Mouse (Mus musculus) forebrain, embryonic 12.5 days (tissue): ENCODE results near the gene Efnb1. TPM values are rescaled to one million over a fixed set of nuclear protein-coding genes. Genes with fewer than 3 reads are reported as not detected.
"Not testable (repeated sequence)": the region's sequence is repeated elsewhere in the genome, so short reads cannot be mapped to it uniquely, and the experiment has no call there.

Experiments used
- ATAC-seq: fragments of 200-750 bp; cut with Nextera tagmentation; 2 replicates; pipeline ENCODE4 v1.8.0; 2017; ENCODE audit warnings: moderate TSS enrichment; ENCODE audit not compliant: low FRiP score
- H3K27ac ChIP-seq: fragments of 300-500 bp; sonication (generic); 2 replicates; pipeline ENCODE4 v1.5.1; 2016; ENCODE audit warnings: mild to moderate bottlenecking
- H3K27me3 ChIP-seq: fragments of 300-500 bp; sonication (generic); 2 replicates; pipeline ENCODE4 v1.6.1; 2016; ENCODE audit warnings: mild to moderate bottlenecking
- H3K36me3 ChIP-seq: fragments of 300-500 bp; sonication (generic); replicated peaks from 2 replicates; pipeline ENCODE4 v1.6.1; 2016; ENCODE audit warnings: mild to moderate bottlenecking
- H3K4me1 ChIP-seq: fragments of 300-500 bp; sonication (generic); 2 replicates; pipeline ENCODE4 v1.6.1; 2016
- H3K4me2 ChIP-seq: fragments of 300-500 bp; sonication (generic); 2 replicates; pipeline ENCODE4 v1.6.1; 2016; ENCODE audit warnings: mild to moderate bottlenecking, moderate library complexity
- H3K4me3 ChIP-seq: fragments of 300-500 bp; sonication (generic); replicated peaks from 2 replicates; pipeline ENCODE4 v1.5.1; 2016; ENCODE audit warnings: mild to moderate bottlenecking
- H3K9ac ChIP-seq: fragments of 300-500 bp; sonication (generic); 2 replicates; pipeline ENCODE4 v1.6.1; 2016; ENCODE audit warnings: mild to moderate bottlenecking
- H3K9me3 ChIP-seq: fragments of 300-500 bp; sonication (generic); 2 replicates; pipeline ENCODE4 v1.6.1; 2016
- WGBS: fragments of 180-500 bp; shearing (Covaris S2); methylation state at CpG from one replicate; pipeline ENCODE4 v1.1.7; 2016; 5-methylcytosine and 5-hydroxymethylcytosine counted together
- polyA plus RNA-seq: library from polyadenylated mRNA; unstranded; fragments of >200 nt; fragmentation: Nextera tagmentation; extraction: Ambion mirVana; gene quantifications from 2 replicates; pipeline ENCODE4 v1.2.1, GENCODE M21; 2016

Efnb1 gene
- polyA plus RNA-seq = 99.2 and 106 TPM in 2 replicates

GRCm38 (mm10) chrX:99135523-99136258 lies at the start of gene Efnb1:
TSS of gene Efnb1 (plus strand) at chrX:99136130.
- H3K36me3 ChIP-seq = no peaks in the 10 kb centered on the region
- H3K9me3 ChIP-seq = no peaks in the 10 kb centered on the region
- H3K27ac ChIP-seq = peak within 1 kb of the TSS; percentile 91
- ATAC-seq = peak; percentile 93
- H3K9ac ChIP-seq = peak within 1 kb of the TSS; percentile 94
- peaks cover 46% of the 10 kb centered on the region for H3K27me3 ChIP-seq
- H3K4me1 ChIP-seq = peaks cover 17% of the 10 kb centered on the region
- H3K4me3 ChIP-seq = peak within 1 kb of the TSS; percentile 79
- H3K4me2 ChIP-seq = peak within 1 kb of the TSS; percentile 82
- WGBS = 24% methylated on average over 35 of the region's 35 CpGs

- Histone ChIP-seq H3K27me3 (peaks cover 45% of the 10 kb centered on the region), H3K9ac (no peak overlapping the region)
Observed at GRCm38 (mm10) chrX:99092704-99093103, 43.2 kb upstream of the Efnb1 start.

GRCm38 (mm10) chrX:99111088-99111724 lies 24.7 kb upstream of the Efnb1 start:
- 82% methylated on average over 7 of the region's 10 CpGs for WGBS

More at GRCm38 (mm10) chrX:99092704-99093103, 43.2 kb upstream of the Efnb1 start:
- Histone ChIP-seq H3K9me3 (no peaks in the 10 kb centered on the region), H3K27ac (no peak overlapping the region), H3K4me2 (no peak overlapping the region), H3K36me3 (no peaks in the 10 kb centered on the region), H3K4me3 (no peak overlapping the region), H3K4me1 (no peaks in the 10 kb centered on the region)
- WGBS = 72% methylated on average over 2 of the region's 2 CpGs
- ATAC-seq = no peak

GRCm38 (mm10) chrX:99119510-99119909 lies 16.4 kb upstream of the Efnb1 start:
- H3K27ac ChIP-seq = no peak overlapping the region
- WGBS = 92% methylated on average over 5 of the region's 5 CpGs
- H3K4me1 ChIP-seq = no peaks in the 10 kb centered on the region
- no peak overlapping the region for H3K4me2 ChIP-seq
- no peak for ATAC-seq
- H3K36me3 ChIP-seq = no peaks in the 10 kb centered on the region
- H3K9me3 ChIP-seq = no peaks in the 10 kb centered on the region
- H3K9ac ChIP-seq = no peak overlapping the region
- no peak overlapping the region for H3K4me3 ChIP-seq
- H3K27me3 ChIP-seq = peaks cover 16% of the 10 kb centered on the region; the same call in 1 of the 2 replicates

More at GRCm38 (mm10) chrX:99111088-99111724, 24.7 kb upstream of the Efnb1 start:
- not testable (repeated sequence) for H3K27ac ChIP-seq, H3K9ac ChIP-seq, H3K4me3 ChIP-seq, H3K4me1 ChIP-seq, H3K27me3 ChIP-seq, H3K36me3 ChIP-seq, H3K4me2 ChIP-seq, H3K9me3 ChIP-seq
- peak; percentile 46; the same call in 1 of the 2 replicates for ATAC-seq

- H3K4me1 ChIP-seq = no peaks in the 10 kb centered on the region
- H3K27me3 ChIP-seq = peaks cover 52% of the 10 kb centered on the region
- ATAC-seq = 0 out of 2 replicates have a peak, but pooled peaks have one; percentile 21
- H3K36me3 ChIP-seq = no peaks in the 10 kb centered on the region
- WGBS = 30% methylated on average over 3 of the region's 3 CpGs
- no peak overlapping the region for H3K9ac ChIP-seq
- no peak overlapping the region for H3K4me3 ChIP-seq
- no peaks in the 10 kb centered on the region for H3K9me3 ChIP-seq
- H3K4me2 ChIP-seq = no peak overlapping the region
- no peak overlapping the region for H3K27ac ChIP-seq
Observed at GRCm38 (mm10) chrX:99130059-99130458, 5.9 kb upstream of the Efnb1 start.

GRCm38 (mm10) chrX:99132573-99132972 lies 3.4 kb upstream of the Efnb1 start:
- peaks cover 49% of the 10 kb centered on the region for H3K27me3 ChIP-seq
- H3K4me3 ChIP-seq = no peak overlapping the region
- ATAC-seq = no peak
- no peak overlapping the region for H3K27ac ChIP-seq
- H3K4me1 ChIP-seq = 0 out of 2 replicates have a peak, but pooled peaks cover 4% of the 10 kb centered on the region
- H3K9ac ChIP-seq = no peak overlapping the region
- no peaks in the 10 kb centered on the region for H3K36me3 ChIP-seq
- no peaks in the 10 kb centered on the region for H3K9me3 ChIP-seq
- WGBS = 78% methylated on average over 6 of the region's 6 CpGs
- no peak overlapping the region for H3K4me2 ChIP-seq

- Histone ChIP-seq H3K27me3 (peaks cover 45% of the 10 kb centered on the region), H3K4me1 (peaks cover 9% of the 10 kb centered on the region), H3K9me3 (no peaks in the 10 kb centered on the region), H3K9ac (peak overlapping the region; percentile 50; the same call in 1 of the 2 replicates), H3K4me3 (peak overlapping the region; percentile 79; the same call in 1 of the 2 replicates), H3K36me3 (no peaks in the 10 kb centered on the region), H3K27ac (peak overlapping the region; percentile 91), H3K4me2 (peak overlapping the region; percentile 53)
- WGBS = 26% methylated on average over 14 of the region's 14 CpGs
- ATAC-seq = peak; percentile 68
Observed at GRCm38 (mm10) chrX:99134891-99135290, 1.0 kb upstream of the Efnb1 start.

- Histone ChIP-seq H3K4me1 (peaks cover 25% of the 10 kb centered on the region), H3K4me3 (peak overlapping the region; percentile 79), H3K36me3 (no peaks in the 10 kb centered on the region), H3K4me2 (peak overlapping the region; percentile 82), H3K9ac (peak overlapping the region; percentile 94), H3K27ac (peak overlapping the region; percentile 91), H3K27me3 (peaks cover 43% of the 10 kb centered on the region), H3K9me3 (no peaks in the 10 kb centered on the region)
- 22% methylated on average over 53 of the region's 53 CpGs for WGBS
- ATAC-seq = no peak
Observed at GRCm38 (mm10) chrX:99136431-99136966, 569 bp downstream of the Efnb1 start.

- no peaks in the 10 kb centered on the region for H3K36me3 ChIP-seq
- peaks cover 39% of the 10 kb centered on the region for H3K27me3 ChIP-seq
- WGBS = 28% methylated on average over 29 of the region's 31 CpGs
- ATAC-seq = no peak
- peaks cover 33% of the 10 kb centered on the region for H3K4me1 ChIP-seq
- no peaks in the 10 kb centered on the region for H3K9me3 ChIP-seq
- H3K4me3 ChIP-seq = peak overlapping the region; percentile 79
- H3K4me2 ChIP-seq = peak overlapping the region; percentile 82
- peak overlapping the region; percentile 94 for H3K9ac ChIP-seq
- H3K27ac ChIP-seq = peak overlapping the region; percentile 91
Observed at GRCm38 (mm10) chrX:99137143-99137870, 1.4 kb downstream of the Efnb1 start.

GRCm38 (mm10) chrX:99137928-99138740 lies 2.2 kb downstream of the Efnb1 start:
- Histone ChIP-seq H3K4me1 (peaks cover 41% of the 10 kb centered on the region), H3K36me3 (no peaks in the 10 kb centered on the region), H3K9me3 (no peaks in the 10 kb centered on the region), H3K27ac (peak overlapping the region; percentile 91), H3K9ac (peak overlapping the region; percentile 94), H3K27me3 (peaks cover 30% of the 10 kb centered on the region), H3K4me3 (peak overlapping the region; percentile 79), H3K4me2 (peak overlapping the region; percentile 82)
- no peak for ATAC-seq
- 20% methylated on average over 9 of the region's 9 CpGs for WGBS

GRCm38 (mm10) chrX:99141079-99141478 lies 5.1 kb downstream of the Efnb1 start:
- H3K4me2 ChIP-seq = peak overlapping the region; percentile 82
- H3K27me3 ChIP-seq = peaks cover 34% of the 10 kb centered on the region
- H3K9me3 ChIP-seq = no peaks in the 10 kb centered on the region
- no peak for ATAC-seq
- H3K9ac ChIP-seq = peak overlapping the region; percentile 94
- H3K27ac ChIP-seq = peak overlapping the region; percentile 91
- H3K4me3 ChIP-seq = peak overlapping the region; percentile 79
- H3K4me1 ChIP-seq = peaks cover 62% of the 10 kb centered on the region
- peaks cover 11% of the 10 kb centered on the region for H3K36me3 ChIP-seq
- 35% methylated on average over 8 of the region's 8 CpGs for WGBS
